Mouse (Mus musculus) hindbrain, embryonic 10.5 days (tissue): ENCODE data around the gene Bdh1. TPM values are rescaled to one million over a fixed set of nuclear protein-coding genes. Genes with fewer than 3 reads are reported as not detected.

Experiments
- DNase-seq: peaks from one replicate; pipeline ENCODE4 v3.0.0-alpha.2; 2017; ENCODE audit warnings: low spot score
- H3K27ac ChIP-seq: fragments of 300-500 bp; sonication (generic); 2 replicates; pipeline ENCODE4 v1.5.1; 2016; ENCODE audit warnings: mild to moderate bottlenecking, moderate library complexity
- H3K27me3 ChIP-seq: fragments of 300-500 bp; sonication (generic); 2 replicates; pipeline ENCODE4 v1.6.1; 2016; ENCODE audit warnings: mild to moderate bottlenecking; ENCODE audit not compliant: poor library complexity, insufficient read depth, severe bottlenecking
- H3K36me3 ChIP-seq: fragments of 300-500 bp; sonication (generic); 2 replicates; pipeline ENCODE4 v1.6.1; 2016; ENCODE audit warnings: mild to moderate bottlenecking, moderate library complexity
- H3K4me1 ChIP-seq: fragments of 300-500 bp; sonication (generic); replicated peaks from 2 replicates; pipeline ENCODE4 v1.6.1; 2016; ENCODE audit warnings: mild to moderate bottlenecking
- H3K4me3 ChIP-seq: fragments of 300-500 bp; sonication (generic); 2 replicates; pipeline ENCODE4 v1.5.1; 2016; ENCODE audit warnings: mild to moderate bottlenecking, moderate library complexity
- H3K9me3 ChIP-seq: fragments of 300-500 bp; sonication (generic); 2 replicates; pipeline ENCODE4 v1.6.1; 2016; ENCODE audit warnings: mild to moderate bottlenecking, moderate library complexity
- WGBS: fragments of 180-500 bp; shearing (Covaris S2); methylation state at CpG from one replicate; pipeline ENCODE4 v1.1.7; 2016; 5-methylcytosine and 5-hydroxymethylcytosine counted together
- polyA plus RNA-seq: library from polyadenylated mRNA; unstranded; fragments of >200 nt; fragmentation: Nextera tagmentation; extraction: Ambion mirVana; gene quantifications from 2 replicates; pipeline ENCODE4 v1.2.1, GENCODE M21; 2016

Bdh1 gene
- polyA plus RNA-seq, 1 experiment from 2014 or later, result 28.8 TPM

GRCm38 (mm10) chr16:31435146-31435545 lies 13.1 kb downstream of the Bdh1 start:
- no peak for DNase-seq
- H3K4me1 ChIP-seq, result peaks cover 21% of the 10 kb centered on the region
- 89% methylated on average over 4 of the region's 4 CpGs for WGBS
- peaks cover 4% of the 10 kb centered on the region; the same call in 1 of the 2 replicates for H3K9me3 ChIP-seq
- H3K36me3 ChIP-seq, result peaks cover 10% of the 10 kb centered on the region; the same call in 1 of the 2 replicates
- no peak overlapping the region for H3K4me3 ChIP-seq
- peaks cover 7% of the 10 kb centered on the region; the same call in 1 of the 2 replicates for H3K27me3 ChIP-seq
- H3K27ac ChIP-seq, result no peak overlapping the region

- H3K27me3 ChIP-seq, result peaks cover 5% of the 10 kb centered on the region; the same call in 1 of the 2 replicates
- H3K4me1 ChIP-seq, result peaks cover 20% of the 10 kb centered on the region
- H3K27ac ChIP-seq, result no peak overlapping the region
- H3K4me3 ChIP-seq, result no peak overlapping the region
- 57% methylated on average over 9 of the region's 9 CpGs for WGBS
- no peak for DNase-seq
- H3K9me3 ChIP-seq, result peaks cover 4% of the 10 kb centered on the region; the same call in 1 of the 2 replicates
- H3K36me3 ChIP-seq, result peaks cover 11% of the 10 kb centered on the region; the same call in 1 of the 2 replicates
These were observed 14.0 kb downstream of the Bdh1 start for GRCm38 (mm10) chr16:31436085-31436484.

- Histone ChIP-seq H3K4me1 (peaks cover 20% of the 10 kb centered on the region), H3K27ac (no peak overlapping the region), H3K9me3 (peaks cover 4% of the 10 kb centered on the region; the same call in 1 of the 2 replicates), H3K27me3 (no peaks in the 10 kb centered on the region), H3K4me3 (no peak overlapping the region), H3K36me3 (peaks cover 11% of the 10 kb centered on the region; the same call in 1 of the 2 replicates)
- WGBS, result 87% methylated on average over 11 of the region's 11 CpGs
- DNase-seq, result no peak
These were observed 15.3 kb downstream of the Bdh1 start for GRCm38 (mm10) chr16:31437358-31437757.

GRCm38 (mm10) chr16:31439529-31439928 lies 17.4 kb downstream of the Bdh1 start:
- Histone ChIP-seq H3K9me3 (peaks cover 4% of the 10 kb centered on the region; the same call in 1 of the 2 replicates), H3K4me1 (peaks cover 7% of the 10 kb centered on the region), H3K4me3 (no peak overlapping the region), H3K27me3 (no peaks in the 10 kb centered on the region), H3K27ac (no peak overlapping the region), H3K36me3 (peaks cover 11% of the 10 kb centered on the region; the same call in 1 of the 2 replicates)
- 92% methylated on average over 5 of the region's 5 CpGs for WGBS
- no peak for DNase-seq

- H3K27me3 ChIP-seq, result no peaks in the 10 kb centered on the region
- peaks cover 11% of the 10 kb centered on the region; the same call in 1 of the 2 replicates for H3K36me3 ChIP-seq
- no peak for DNase-seq
- WGBS, result 86% methylated on average over 1 of the region's 1 CpGs
- H3K27ac ChIP-seq, result no peak overlapping the region
- peaks cover 2% of the 10 kb centered on the region for H3K4me1 ChIP-seq
- no peak overlapping the region for H3K4me3 ChIP-seq
- H3K9me3 ChIP-seq, result peaks cover 4% of the 10 kb centered on the region; the same call in 1 of the 2 replicates
These were observed 18.0 kb downstream of the Bdh1 start for GRCm38 (mm10) chr16:31440046-31440445.

GRCm38 (mm10) chr16:31444521-31444920 lies 22.4 kb downstream of the Bdh1 start:
- H3K27me3 ChIP-seq, result no peaks in the 10 kb centered on the region
- H3K4me3 ChIP-seq, result no peak overlapping the region
- DNase-seq, result no peak
- no peak overlapping the region for H3K27ac ChIP-seq
- H3K36me3 ChIP-seq, result peaks cover 12% of the 10 kb centered on the region; the same call in 1 of the 2 replicates
- H3K9me3 ChIP-seq, result peaks cover 4% of the 10 kb centered on the region; the same call in 1 of the 2 replicates
- peaks cover 8% of the 10 kb centered on the region; the same call in 1 of the 2 replicates for H3K4me1 ChIP-seq
- WGBS, result 91% methylated on average over 6 of the region's 6 CpGs

DNA sequence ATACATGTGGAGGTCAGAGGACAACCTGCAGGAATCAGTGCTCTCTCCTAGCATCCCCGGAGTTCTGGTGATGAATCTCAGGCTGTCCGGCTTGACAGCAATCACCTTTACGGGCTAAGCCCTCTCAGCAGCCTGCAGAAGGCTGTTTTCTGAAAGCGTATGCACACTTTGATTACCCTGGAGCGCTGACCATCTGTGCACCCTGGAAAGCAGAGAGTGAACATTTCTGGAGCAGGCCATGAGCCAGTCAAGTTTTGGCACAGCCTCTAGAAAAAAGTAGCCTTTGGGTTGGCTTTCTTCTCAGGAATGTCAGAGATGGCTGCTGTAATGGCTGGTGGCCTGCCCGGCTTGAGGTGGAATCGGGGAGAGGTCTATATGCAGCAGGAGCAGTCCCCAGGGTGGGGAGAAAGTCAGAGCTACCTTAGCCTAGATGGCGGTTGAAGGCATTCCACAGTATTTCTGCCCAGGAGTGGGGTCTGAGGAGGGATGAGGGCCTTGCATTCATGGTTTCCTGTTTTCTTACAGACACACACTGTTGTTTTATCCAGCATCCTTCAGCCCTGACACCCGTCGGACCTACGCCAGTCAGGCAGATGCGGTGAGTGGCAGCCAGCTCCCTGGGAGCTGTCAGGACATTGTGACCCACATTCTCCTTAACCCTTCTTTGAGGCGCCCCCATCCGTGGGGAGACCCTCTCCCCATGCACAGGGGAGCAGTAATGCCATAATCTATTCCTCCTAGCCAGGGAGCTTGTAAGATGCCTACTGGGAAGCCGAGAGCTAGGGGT lies 24.2 kb downstream of the Bdh1 start:
- DNase-seq, result no peak
- H3K4me3 ChIP-seq, result no peak overlapping the region
- peaks cover 18% of the 10 kb centered on the region; the same call in 1 of the 2 replicates for H3K4me1 ChIP-seq
- H3K27me3 ChIP-seq, result no peaks in the 10 kb centered on the region
- H3K9me3 ChIP-seq, result no peaks in the 10 kb centered on the region
- peaks cover 5% of the 10 kb centered on the region; the same call in 1 of the 2 replicates for H3K36me3 ChIP-seq
- 82% methylated on average over 15 of the region's 15 CpGs for WGBS
- no peak overlapping the region for H3K27ac ChIP-seq

DNA sequence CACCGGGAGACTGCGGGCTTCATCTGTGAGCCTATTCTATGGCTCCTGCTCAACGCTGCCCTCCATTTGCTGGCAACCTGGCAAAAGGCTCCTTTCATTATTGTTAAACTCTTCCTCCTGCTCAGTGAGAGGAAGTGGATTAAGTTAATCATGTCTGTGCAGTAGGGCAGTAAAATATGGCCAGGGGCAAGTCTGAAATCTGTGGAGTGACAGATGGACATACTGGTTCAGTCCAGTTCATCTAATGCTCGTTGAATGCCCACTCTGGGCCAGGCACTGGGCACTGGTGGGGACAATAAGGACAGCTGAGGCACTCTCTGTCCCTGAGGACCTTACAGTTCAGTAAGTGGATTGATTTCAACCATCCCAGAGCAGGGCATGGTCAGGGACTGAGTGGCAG lies 27.9 kb downstream of the Bdh1 start:
- Histone ChIP-seq H3K27ac (0 out of 2 replicates have a peak overlapping the region, but pooled peaks have one; percentile 1), H3K27me3 (no peaks in the 10 kb centered on the region), H3K36me3 (peaks cover 5% of the 10 kb centered on the region; the same call in 1 of the 2 replicates), H3K4me3 (no peak overlapping the region), H3K4me1 (peaks cover 31% of the 10 kb centered on the region), H3K9me3 (no peaks in the 10 kb centered on the region)
- no peak for DNase-seq
- WGBS, result 82% methylated on average over 4 of the region's 4 CpGs

DNA sequence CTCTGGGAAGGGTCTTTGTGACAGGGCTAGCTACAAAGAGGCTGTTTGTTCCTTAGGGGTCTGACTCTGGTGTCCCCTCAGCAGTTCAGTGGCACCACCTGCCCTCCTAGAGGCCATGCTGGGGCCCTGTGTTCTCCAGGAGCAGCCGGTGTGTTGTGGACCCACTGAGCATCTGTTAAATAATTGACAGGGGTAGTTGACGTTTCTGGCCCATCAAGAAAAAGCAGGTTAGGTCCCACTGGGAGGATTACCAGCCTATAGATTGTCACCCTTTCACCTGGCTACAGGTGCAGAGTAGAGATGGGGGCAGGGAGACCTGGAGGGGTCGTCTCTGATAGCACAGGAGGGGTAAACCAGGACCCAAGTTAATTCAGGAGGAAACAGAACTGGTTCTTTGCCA lies 29.2 kb downstream of the Bdh1 start:
- peaks cover 28% of the 10 kb centered on the region for H3K4me1 ChIP-seq
- H3K27ac ChIP-seq, result no peak overlapping the region
- H3K9me3 ChIP-seq, result no peaks in the 10 kb centered on the region
- 67% methylated on average over 3 of the region's 3 CpGs for WGBS
- H3K27me3 ChIP-seq, result 0 out of 2 replicates have a peak, but pooled peaks cover under 1% of the 10 kb centered on the region
- H3K4me3 ChIP-seq, result no peak overlapping the region
- DNase-seq, result no peak
- peaks cover 5% of the 10 kb centered on the region; the same call in 1 of the 2 replicates for H3K36me3 ChIP-seq

GRCm38 (mm10) chr16:31452467-31452866 lies 30.4 kb downstream of the Bdh1 start:
- Histone ChIP-seq H3K27me3 (0 out of 2 replicates have a peak, but pooled peaks cover 3% of the 10 kb centered on the region), H3K27ac (no peak overlapping the region), H3K4me1 (peaks cover 23% of the 10 kb centered on the region), H3K4me3 (no peak overlapping the region), H3K9me3 (no peaks in the 10 kb centered on the region), H3K36me3 (peaks cover 5% of the 10 kb centered on the region; the same call in 1 of the 2 replicates)
- no peak for DNase-seq
- WGBS, result 67% methylated on average over 7 of the region's 7 CpGs

- no peak overlapping the region for H3K27ac ChIP-seq
- no peaks in the 10 kb centered on the region; the same call in 1 of the 2 replicates for H3K36me3 ChIP-seq
- H3K4me3 ChIP-seq, result no peak overlapping the region
- no peaks in the 10 kb centered on the region for H3K9me3 ChIP-seq
- H3K4me1 ChIP-seq, result peaks cover 31% of the 10 kb centered on the region
- H3K27me3 ChIP-seq, result 0 out of 2 replicates have a peak, but pooled peaks cover 3% of the 10 kb centered on the region
- DNase-seq, result no peak
- WGBS, result 96% methylated on average over 4 of the region's 4 CpGs
These were observed 31.9 kb downstream of the Bdh1 start for GRCm38 (mm10) chr16:31454013-31454412.

DNA sequence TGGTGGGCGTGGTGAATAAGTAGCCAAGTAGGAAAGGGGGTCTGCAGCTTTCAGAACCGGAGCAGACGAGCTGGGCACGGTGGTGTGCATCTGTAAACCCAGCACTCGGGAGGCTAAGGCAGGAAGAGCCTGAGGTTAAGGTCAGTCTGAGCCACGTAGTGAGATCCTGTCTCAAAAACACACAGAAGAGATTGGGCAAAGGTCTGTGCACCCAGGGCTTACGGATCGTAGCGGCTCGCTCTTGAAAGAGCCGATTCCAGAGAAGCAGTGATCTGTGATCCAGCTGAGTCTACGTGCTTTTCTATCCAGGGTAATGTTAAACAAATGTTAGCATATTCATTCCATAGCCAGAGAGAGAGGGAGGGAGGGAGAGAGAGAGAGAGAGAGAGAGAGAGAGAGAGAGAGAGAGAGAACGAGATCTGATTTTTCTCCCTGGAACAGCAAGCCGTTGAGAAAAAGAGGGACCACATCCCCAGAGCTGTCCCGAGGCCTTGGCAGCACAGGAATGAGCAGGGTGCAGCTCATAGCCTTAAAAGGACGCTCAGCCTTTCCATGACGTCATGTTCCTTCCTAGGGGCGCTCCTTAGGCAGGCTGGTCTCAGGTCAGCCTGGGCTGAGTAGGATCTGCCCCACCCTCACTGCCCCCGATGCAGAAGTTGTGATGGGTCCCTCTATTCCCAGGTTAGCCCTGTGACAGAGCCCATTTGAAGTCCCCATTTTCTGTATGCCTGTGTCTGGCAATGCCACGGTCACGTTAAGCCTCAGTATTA lies 33.4 kb downstream of the Bdh1 start:
- H3K27me3 ChIP-seq, result peaks cover 4% of the 10 kb centered on the region; the same call in 1 of the 2 replicates
- H3K4me3 ChIP-seq, result no peak overlapping the region
- WGBS, result 82% methylated on average over 21 of the region's 21 CpGs
- H3K9me3 ChIP-seq, result no peaks in the 10 kb centered on the region
- peaks cover 35% of the 10 kb centered on the region for H3K4me1 ChIP-seq
- H3K36me3 ChIP-seq, result no peaks in the 10 kb centered on the region; the same call in 1 of the 2 replicates
- DNase-seq, result no peak
- H3K27ac ChIP-seq, result no peak overlapping the region
